Mouse (Mus musculus) heart, postnatal 0 days (tissue): ENCODE measurements around the gene Nqo2. TPM values are rescaled to one million over a fixed set of nuclear protein-coding genes. Genes with fewer than 3 reads are reported as not detected.

ENCODE experiments used
- ATAC-seq: fragments of 200-750 bp; cut with Nextera tagmentation; 2 replicates; pipeline ENCODE4 v1.8.0; 2017; ENCODE audit warnings: low read depth, moderate number of reproducible peaks, moderate library complexity; ENCODE audit not compliant: insufficient read depth
- DNase-seq: peaks from one replicate; pipeline ENCODE4 v3.0.0-alpha.2; 2016; ENCODE audit warnings: low spot score
- H3K27ac ChIP-seq: fragments of 300-500 bp; sonication (generic); 2 replicates; pipeline ENCODE4 v1.5.1; 2014; ENCODE audit warnings: low read depth, mild to moderate bottlenecking
- H3K27me3 ChIP-seq: fragments of 300-500 bp; sonication (generic); 2 replicates; pipeline ENCODE4 v1.6.1; 2014; ENCODE audit warnings: low read length, mixed read lengths; ENCODE audit not compliant: control insufficient read depth, insufficient read depth
- H3K36me3 ChIP-seq: fragments of 300-500 bp; sonication (generic); replicated peaks from 2 replicates; pipeline ENCODE4 v1.6.1; 2014; ENCODE audit warnings: low read length, mixed read lengths; ENCODE audit not compliant: control insufficient read depth, insufficient read depth
- H3K4me1 ChIP-seq: fragments of 300-500 bp; sonication (generic); 2 replicates; pipeline ENCODE4 v1.6.1; 2014; ENCODE audit warnings: antibody characterized with exemption; ENCODE audit not compliant: control insufficient read depth, insufficient read depth
- H3K4me2 ChIP-seq: fragments of 300-500 bp; sonication (generic); 2 replicates; pipeline ENCODE4 v1.6.1; 2014; ENCODE audit warnings: low read depth, mild to moderate bottlenecking, low read length, moderate library complexity
- H3K4me3 ChIP-seq: fragments of 300-500 bp; sonication (generic); 2 replicates; pipeline ENCODE4 v1.5.1; 2014; ENCODE audit warnings: low read depth, low read length
- H3K9ac ChIP-seq: fragments of 300-500 bp; sonication (generic); replicated peaks from 2 replicates; pipeline ENCODE4 v1.6.1; 2014; ENCODE audit warnings: low read depth, low read length, mixed read lengths
- H3K9me3 ChIP-seq: fragments of 300-500 bp; sonication (generic); replicated peaks from 2 replicates; pipeline ENCODE4 v1.6.1; 2016; ENCODE audit warnings: low read length; ENCODE audit not compliant: control insufficient read depth
- CTCF ChIP-seq: IDR thresholded peaks from 2 replicates; pipeline ENCODE4 v1.5.1; 2016; ENCODE audit warnings: antibody characterized with exemption, control low read depth, low read depth
- EP300 ChIP-seq: IDR thresholded peaks from 2 replicates; pipeline ENCODE4 v1.6.1; 2016; ENCODE audit warnings: antibody characterized with exemption, low read depth
- WGBS: fragments of 180-500 bp; shearing (Covaris S2); extraction: QIAGEN DNeasy Blood & Tissue Kit; methylation state at CpG from one replicate; pipeline ENCODE4 v1.1.7; 2014; 5-methylcytosine and 5-hydroxymethylcytosine counted together
- polyA plus RNA-seq: library from polyadenylated mRNA; unstranded; fragments of >200 nt; fragmentation: Nextera tagmentation; extraction: Ambion mirVana; gene quantifications from 2 replicates; pipeline ENCODE4 v1.2.1, GENCODE M21; 2015
- total RNA-seq: library from RNA; depleted of rRNA; stranded (reverse); fragments of >200 nt; gene quantifications from 2 replicates; pipeline ENCODE4 v1.2.3, GENCODE M21; 2014; ENCODE audit warnings: low replicate concordance

Nqo2 gene
- total and polyA plus RNA-seq, 2 experiments from 2014 or later, result 27.0 to 28.3 TPM

GRCm38 (mm10) chr13:33995197-33995596 is 30.7 kb downstream of the Nqo2 start:
- H3K9me3 ChIP-seq, result no peaks in the 10 kb centered on the region
- H3K4me3 ChIP-seq, result no peak overlapping the region
- no peak overlapping the region for H3K4me2 ChIP-seq
- H3K27me3 ChIP-seq, result no peaks in the 10 kb centered on the region
- H3K36me3 ChIP-seq, result no peaks in the 10 kb centered on the region
- ATAC-seq, result no peak
- TF ChIP-seq CTCF, result peak; percentile 88
- no peak for TF ChIP-seq EP300
- H3K4me1 ChIP-seq, result no peaks in the 10 kb centered on the region
- no peak overlapping the region for H3K27ac ChIP-seq
- H3K9ac ChIP-seq, result no peak overlapping the region
- peak; percentile 65 for DNase-seq
- WGBS, result 21% methylated on average over 1 of the region's 1 CpGs

GRCm38 (mm10) chr13:34002058-34003006 is 37.8 kb downstream of the Nqo2 start, which contains the start of the genes Ripk1 and Serpinb6a:
Ripk1 (plus strand) TSS chr13:34002363.
Serpinb6a (minus strand) TSS chr13:34002794.
- Histone ChIP-seq H3K27me3 (no peaks in the 10 kb centered on the region), H3K27ac (peak within 1 kb of the TSS; percentile 91), H3K36me3 (no peaks in the 10 kb centered on the region), H3K4me3 (peak within 1 kb of the TSS; percentile 93), H3K4me2 (peak within 1 kb of the TSS; percentile 86), H3K9ac (peak within 1 kb of the TSS; percentile 85), H3K9me3 (no peaks in the 10 kb centered on the region), H3K4me1 (peaks cover 11% of the 10 kb centered on the region)
- DNase-seq (peak; percentile 84), ATAC-seq (peak; percentile 98)
- TF ChIP-seq EP300 (no peak; the same call in 1 of the 2 replicates), CTCF (peak; percentile 46)
- WGBS, result under 1% methylated on average over 92 of the region's 92 CpGs

GRCm38 (mm10) chr13:34003058-34003457 is 38.6 kb downstream of the Nqo2 start:
- 1% methylated on average over 5 of the region's 5 CpGs for WGBS
- no peak for ATAC-seq
- H3K4me2 ChIP-seq, result peak overlapping the region; percentile 86
- no peaks in the 10 kb centered on the region for H3K27me3 ChIP-seq
- DNase-seq, result no peak
- H3K9ac ChIP-seq, result peak overlapping the region; percentile 85
- no peaks in the 10 kb centered on the region for H3K9me3 ChIP-seq
- H3K4me1 ChIP-seq, result peaks cover 11% of the 10 kb centered on the region
- 0 out of 2 replicates have a peak overlapping the region, but pooled peaks have one; percentile 26 for H3K27ac ChIP-seq
- H3K4me3 ChIP-seq, result peak overlapping the region; percentile 93
- no peaks in the 10 kb centered on the region for H3K36me3 ChIP-seq
- TF ChIP-seq EP300, result no peak
- no peak for TF ChIP-seq CTCF

- 0 out of 2 replicates have a peak overlapping the region, but pooled peaks have one; percentile 6 for H3K27ac ChIP-seq
- DNase-seq (no peak), ATAC-seq (no peak)
- peaks cover 30% of the 10 kb centered on the region for H3K36me3 ChIP-seq
- no peak overlapping the region for H3K4me3 ChIP-seq
- no peak overlapping the region for H3K9ac ChIP-seq
- H3K4me2 ChIP-seq, result no peak overlapping the region
- H3K4me1 ChIP-seq, result peaks cover 6% of the 10 kb centered on the region
- 66% methylated on average over 2 of the region's 2 CpGs for WGBS
- H3K27me3 ChIP-seq, result no peaks in the 10 kb centered on the region
- TF ChIP-seq CTCF, result no peak
- TF ChIP-seq EP300, result no peak
- H3K9me3 ChIP-seq, result no peaks in the 10 kb centered on the region
These were observed 42.7 kb downstream of the Nqo2 start for GRCm38 (mm10) chr13:34007234-34007633.

GRCm38 (mm10) chr13:34016927-34017569 is 52.6 kb downstream of the Nqo2 start:
- 84% methylated on average over 9 of the region's 9 CpGs for WGBS
- H3K9ac ChIP-seq, result no peak overlapping the region
- H3K4me2 ChIP-seq, result no peak overlapping the region
- no peak overlapping the region for H3K4me3 ChIP-seq
- ATAC-seq (no peak), DNase-seq (no peak)
- no peak for TF ChIP-seq EP300
- H3K27me3 ChIP-seq, result no peaks in the 10 kb centered on the region
- no peak overlapping the region for H3K27ac ChIP-seq
- H3K36me3 ChIP-seq, result peaks cover 84% of the 10 kb centered on the region
- H3K9me3 ChIP-seq, result no peaks in the 10 kb centered on the region
- no peaks in the 10 kb centered on the region for H3K4me1 ChIP-seq
